Mouse (Mus musculus): ENCODE measurements at regions not wholly inside any gene's neighbourhood (a gene's known extent, or its start where the extent isn't known, plus 50 kb on each side); places are given as distances from the start of the nearest gene placed in this dataset.

DNA sequence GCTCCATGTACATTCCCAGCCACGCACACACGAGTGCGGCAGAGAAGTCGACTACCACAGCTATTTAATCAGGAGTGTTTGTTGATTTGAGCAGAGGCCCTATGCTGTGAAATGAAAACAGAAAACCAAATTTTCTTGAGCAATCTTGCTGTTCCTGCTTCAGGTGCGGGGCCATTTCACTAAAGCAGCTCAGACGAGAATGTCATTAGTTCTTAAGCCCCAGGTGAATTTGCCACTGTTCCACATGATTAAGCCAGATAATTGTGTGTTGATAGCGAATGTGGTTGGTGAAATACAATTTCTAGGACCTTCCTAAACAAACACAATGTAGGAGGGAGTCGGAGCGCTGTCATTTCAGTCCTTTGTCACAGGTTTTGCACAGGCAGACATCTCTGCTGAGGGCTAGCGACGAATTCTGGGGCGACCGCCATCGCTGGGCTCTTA is 149.3 kb downstream of the Tmem182 start:
- Histone ChIP-seq H3K4me2 (ENCODE audit: low read length) (no peak overlapping the region), H3K27ac (replicated peaks; ENCODE audit: low read depth, low read length) (peak overlapping the region; percentile 60), H3K9ac (replicated peaks; ENCODE audit: low read length) (no peak overlapping the region), H3K36me3 (ENCODE audit: control insufficient read depth, insufficient read depth, low read length) (no peaks in the 10 kb centered on the region), H3K4me3 (replicated peaks; ENCODE audit: low read depth, low read length) (no peak overlapping the region), H3K27me3 (ENCODE audit: control insufficient read depth, insufficient read depth, low read length) (no peaks in the 10 kb centered on the region), H3K4me1 (ENCODE audit: control insufficient read depth, insufficient read depth, low read length) (no peaks in the 10 kb centered on the region; the same call in 1 of the 2 replicates), H3K9me3 (ENCODE audit: control insufficient read depth, low read length) (no peaks in the 10 kb centered on the region)
- no peak for ATAC-seq (ENCODE audit: low FRiP score, low TSS enrichment)
- 71% methylated on average over 14 of the region's 14 CpGs for WGBS
- peak; percentile 40 for DNase-seq

DNA sequence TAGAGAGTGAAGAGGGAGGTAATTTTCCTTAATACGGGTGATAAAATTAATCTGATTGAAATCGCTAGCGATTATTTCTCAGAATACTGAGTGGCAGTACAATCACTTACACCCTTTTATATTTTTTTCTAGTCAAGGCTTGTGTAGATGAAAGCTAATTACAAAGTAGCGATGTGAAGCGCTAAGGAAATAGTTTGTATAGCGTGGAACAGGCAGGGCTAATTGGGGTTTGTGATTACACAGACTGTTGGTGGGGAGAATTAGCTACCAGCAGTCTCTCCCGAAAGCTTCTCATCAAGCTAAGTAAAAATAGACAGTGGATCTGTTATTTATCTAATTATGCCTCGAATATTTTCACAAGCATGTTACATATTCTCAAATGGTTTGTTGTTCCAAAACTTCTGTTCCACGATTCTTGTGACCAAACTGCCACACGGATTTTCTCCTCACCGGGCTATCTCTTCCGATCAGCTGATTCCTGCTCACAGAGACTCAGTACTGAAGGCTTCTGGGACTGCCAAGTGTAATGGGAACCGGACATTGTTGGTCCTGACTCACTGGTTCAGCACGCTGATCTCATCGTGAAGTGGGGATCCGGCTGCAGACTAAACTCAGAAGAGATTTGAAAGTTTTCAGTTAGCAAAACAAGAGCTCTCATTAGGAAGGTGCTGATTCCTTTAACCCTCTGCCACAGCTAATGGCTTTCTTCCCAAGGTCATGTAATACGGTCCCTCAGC is 162.5 kb downstream of the Tmem182 start:
- no peak overlapping the region for H3K4me3 ChIP-seq (replicated peaks; ENCODE audit: low read depth, low read length)
- no peak overlapping the region for H3K9ac ChIP-seq (replicated peaks; ENCODE audit: low read length)
- H3K27me3 ChIP-seq (ENCODE audit: control insufficient read depth, insufficient read depth, low read length) = no peaks in the 10 kb centered on the region
- 79% methylated on average over 17 of the region's 17 CpGs for WGBS
- H3K9me3 ChIP-seq (ENCODE audit: control insufficient read depth, low read length) = no peaks in the 10 kb centered on the region
- no peak overlapping the region for H3K4me2 ChIP-seq (ENCODE audit: low read length)
- no peaks in the 10 kb centered on the region for H3K4me1 ChIP-seq (ENCODE audit: control insufficient read depth, insufficient read depth, low read length)
- no peak overlapping the region for H3K27ac ChIP-seq (replicated peaks; ENCODE audit: low read depth, low read length)
- no peaks in the 10 kb centered on the region for H3K36me3 ChIP-seq (ENCODE audit: control insufficient read depth, insufficient read depth, low read length)
- DNase-seq = no peak
- ATAC-seq (ENCODE audit: low FRiP score, low TSS enrichment) = no peak

DNA sequence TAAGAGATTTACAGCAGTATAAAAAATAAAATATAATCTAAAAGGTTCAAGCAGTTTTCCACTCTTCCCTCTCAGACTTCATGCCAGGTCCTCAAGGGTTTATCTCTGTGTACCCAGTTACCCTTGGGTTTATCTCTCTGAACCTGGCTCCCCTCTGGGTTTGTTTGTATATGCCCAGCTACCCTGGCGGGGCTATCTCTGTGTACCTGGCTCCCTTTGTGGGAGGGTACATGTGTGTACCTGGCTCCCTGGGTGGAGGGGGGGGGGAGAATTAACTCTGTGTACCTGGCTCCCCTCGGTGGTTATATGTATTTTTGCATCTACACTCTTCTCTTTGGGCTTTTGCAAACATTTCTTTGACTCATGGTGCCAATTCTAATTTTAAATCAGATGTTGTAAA is 178.4 kb downstream of the Tmem182 start:
- 65% methylated on average over 2 of the region's 2 CpGs for WGBS
- H3K4me1 ChIP-seq (ENCODE audit: control insufficient read depth, insufficient read depth, low read length) = no peaks in the 10 kb centered on the region
- H3K36me3 ChIP-seq (ENCODE audit: control insufficient read depth, insufficient read depth, low read length) = no peaks in the 10 kb centered on the region
- H3K27me3 ChIP-seq (ENCODE audit: control insufficient read depth, insufficient read depth, low read length) = no peaks in the 10 kb centered on the region
- DNase-seq = no peak
- H3K27ac ChIP-seq (replicated peaks; ENCODE audit: low read depth, low read length) = no peak overlapping the region
- H3K4me2 ChIP-seq (ENCODE audit: low read length) = no peak overlapping the region
- no peaks in the 10 kb centered on the region for H3K9me3 ChIP-seq (ENCODE audit: control insufficient read depth, low read length)
- H3K4me3 ChIP-seq (replicated peaks; ENCODE audit: low read depth, low read length) = no peak overlapping the region
- ATAC-seq (ENCODE audit: low FRiP score, low TSS enrichment) = no peak
- no peak overlapping the region for H3K9ac ChIP-seq (replicated peaks; ENCODE audit: low read length)

DNA sequence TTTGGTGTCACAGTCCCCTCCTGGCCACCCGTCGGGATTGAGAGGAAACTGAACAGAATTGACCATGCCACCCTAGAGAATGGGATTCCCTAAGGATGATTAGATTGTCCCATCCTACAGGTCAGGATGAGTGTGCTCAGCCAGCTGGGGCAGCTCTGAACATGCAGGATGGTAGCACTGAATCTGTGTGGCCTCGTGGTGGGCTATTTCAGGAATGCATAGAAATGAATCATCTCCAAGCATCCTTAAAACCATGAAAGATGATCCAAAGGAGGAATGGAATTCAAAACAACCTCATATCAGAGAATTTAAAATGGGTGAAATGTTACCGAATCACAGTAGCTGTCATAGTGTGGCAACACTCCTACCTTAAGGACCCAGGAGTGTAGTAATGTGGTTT is 187.9 kb downstream of the Tmem182 start:
- H3K4me1 ChIP-seq (ENCODE audit: control insufficient read depth, insufficient read depth, low read length) = no peaks in the 10 kb centered on the region
- no peak for DNase-seq
- H3K27ac ChIP-seq (replicated peaks; ENCODE audit: low read depth, low read length) = no peak overlapping the region
- H3K9me3 ChIP-seq (ENCODE audit: control insufficient read depth, low read length) = no peaks in the 10 kb centered on the region
- no peak for ATAC-seq (ENCODE audit: low FRiP score, low TSS enrichment)
- WGBS = 93% methylated on average over 4 of the region's 4 CpGs
- no peak overlapping the region for H3K4me2 ChIP-seq (ENCODE audit: low read length)
- H3K36me3 ChIP-seq (ENCODE audit: control insufficient read depth, insufficient read depth, low read length) = no peaks in the 10 kb centered on the region
- no peak overlapping the region for H3K9ac ChIP-seq (replicated peaks; ENCODE audit: low read length)
- H3K4me3 ChIP-seq (replicated peaks; ENCODE audit: low read depth, low read length) = no peak overlapping the region
- no peaks in the 10 kb centered on the region for H3K27me3 ChIP-seq (ENCODE audit: control insufficient read depth, insufficient read depth, low read length)

DNA sequence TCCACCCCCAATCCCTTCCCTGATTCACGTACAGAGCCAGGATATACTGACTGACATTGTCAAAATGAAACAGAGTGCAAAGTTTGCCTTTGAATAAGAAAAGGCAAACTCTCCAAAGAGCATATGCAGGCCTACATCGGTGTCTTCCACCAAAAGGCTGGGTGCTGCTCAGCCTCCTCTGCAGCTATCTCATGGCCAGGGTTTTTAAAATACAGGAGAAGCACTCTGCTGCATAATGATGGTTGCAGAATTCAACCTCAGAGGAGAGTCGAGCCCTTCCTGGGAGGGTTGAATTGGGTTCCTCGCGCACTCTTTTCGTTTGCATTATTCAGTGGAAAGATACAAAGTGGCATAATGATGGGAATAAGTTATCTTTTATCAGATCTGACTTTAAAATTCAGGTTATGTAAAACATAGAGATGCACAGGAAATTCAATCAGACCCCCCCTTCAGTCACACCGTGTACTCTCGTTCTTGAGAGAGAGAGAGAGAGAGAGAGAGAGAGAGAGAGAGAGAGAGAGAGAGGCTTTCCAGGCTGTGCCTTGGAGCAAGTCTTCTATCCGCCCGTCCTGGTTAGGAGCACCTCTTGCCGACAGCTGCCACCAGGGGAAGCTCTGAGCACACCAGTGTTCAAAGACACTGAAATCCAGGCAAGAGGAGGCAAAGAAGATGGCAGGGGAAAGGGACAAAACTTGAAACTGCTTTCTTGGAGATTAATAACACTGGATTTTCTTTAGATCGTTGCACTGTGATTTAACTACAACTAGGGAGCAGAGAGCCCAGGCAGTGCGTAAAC is 196.0 kb downstream of the Tmem182 start:
- ATAC-seq (ENCODE audit: low FRiP score, low TSS enrichment) (peak; percentile 70; the same call in 1 of the 2 replicates), DNase-seq (peak; percentile 86)
- Histone ChIP-seq H3K4me2 (ENCODE audit: low read length) (no peak overlapping the region), H3K4me1 (ENCODE audit: control insufficient read depth, insufficient read depth, low read length) (no peaks in the 10 kb centered on the region), H3K9me3 (ENCODE audit: control insufficient read depth, low read length) (no peaks in the 10 kb centered on the region), H3K27ac (replicated peaks; ENCODE audit: low read depth, low read length) (no peak overlapping the region), H3K36me3 (ENCODE audit: control insufficient read depth, insufficient read depth, low read length) (no peaks in the 10 kb centered on the region), H3K27me3 (ENCODE audit: control insufficient read depth, insufficient read depth, low read length) (no peaks in the 10 kb centered on the region), H3K4me3 (replicated peaks; ENCODE audit: low read depth, low read length) (no peak overlapping the region), H3K9ac (replicated peaks; ENCODE audit: low read length) (no peak overlapping the region)
- 31% methylated on average over 13 of the region's 13 CpGs for WGBS

DNA sequence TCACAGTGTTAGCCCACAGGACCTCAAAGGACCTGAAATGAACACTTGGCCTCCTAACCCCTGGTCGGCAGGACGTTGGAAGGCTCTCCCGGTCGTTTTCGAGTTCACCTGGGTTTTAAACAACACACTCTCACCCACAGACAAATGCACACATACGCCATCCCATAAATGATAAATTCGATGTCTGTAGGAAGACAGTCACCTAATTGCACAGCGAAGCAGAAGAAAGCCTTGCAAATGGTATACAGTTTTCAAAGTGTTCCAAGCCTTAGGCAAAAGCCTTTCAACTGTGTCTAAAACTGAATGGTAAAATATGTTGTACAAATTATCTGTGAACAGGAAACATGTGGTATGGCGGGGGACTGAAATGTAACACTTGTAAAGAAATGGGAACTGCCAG is 196.6 kb downstream of the Tmem182 start:
- ATAC-seq (ENCODE audit: low FRiP score, low TSS enrichment) = no peak
- WGBS = 60% methylated on average over 9 of the region's 9 CpGs
- Histone ChIP-seq H3K9me3 (ENCODE audit: control insufficient read depth, low read length) (no peaks in the 10 kb centered on the region), H3K4me2 (ENCODE audit: low read length) (no peak overlapping the region), H3K4me3 (replicated peaks; ENCODE audit: low read depth, low read length) (no peak overlapping the region), H3K4me1 (ENCODE audit: control insufficient read depth, insufficient read depth, low read length) (no peaks in the 10 kb centered on the region), H3K27ac (replicated peaks; ENCODE audit: low read depth, low read length) (no peak overlapping the region), H3K9ac (replicated peaks; ENCODE audit: low read length) (no peak overlapping the region), H3K27me3 (ENCODE audit: control insufficient read depth, insufficient read depth, low read length) (no peaks in the 10 kb centered on the region), H3K36me3 (ENCODE audit: control insufficient read depth, insufficient read depth, low read length) (no peaks in the 10 kb centered on the region)
- peak; percentile 19 for DNase-seq

DNA sequence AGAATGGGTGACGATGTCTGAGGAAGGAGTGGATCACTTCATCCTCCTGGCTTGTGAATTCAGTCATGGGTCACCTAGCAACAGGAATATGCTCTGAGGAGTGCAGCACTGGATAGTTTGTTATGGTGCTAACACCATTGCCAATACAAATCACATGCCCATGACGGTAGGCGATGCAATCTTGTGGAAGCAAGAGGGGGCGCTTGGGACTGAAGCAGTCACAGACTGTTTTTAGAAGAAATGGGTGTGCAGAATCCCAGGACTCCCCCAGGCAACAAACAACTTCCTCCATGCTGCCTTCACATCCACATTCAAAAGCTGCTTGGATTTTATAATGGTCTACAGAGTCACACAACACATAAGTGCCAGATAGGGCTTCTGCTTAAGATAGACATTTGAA is 221.5 kb downstream of the Tmem182 start:
- Histone ChIP-seq H3K4me1 (ENCODE audit: control insufficient read depth, insufficient read depth, low read length) (no peaks in the 10 kb centered on the region; the same call in 1 of the 2 replicates), H3K9me3 (ENCODE audit: control insufficient read depth, low read length) (no peaks in the 10 kb centered on the region), H3K9ac (replicated peaks; ENCODE audit: low read length) (no peak overlapping the region), H3K36me3 (ENCODE audit: control insufficient read depth, insufficient read depth, low read length) (no peaks in the 10 kb centered on the region), H3K27ac (replicated peaks; ENCODE audit: low read depth, low read length) (no peak overlapping the region), H3K4me3 (replicated peaks; ENCODE audit: low read depth, low read length) (no peak overlapping the region), H3K27me3 (ENCODE audit: control insufficient read depth, insufficient read depth, low read length) (no peaks in the 10 kb centered on the region), H3K4me2 (ENCODE audit: low read length) (no peak overlapping the region)
- 84% methylated on average over 4 of the region's 4 CpGs for WGBS
- DNase-seq = no peak
- no peak for ATAC-seq (ENCODE audit: low FRiP score, low TSS enrichment)

DNA sequence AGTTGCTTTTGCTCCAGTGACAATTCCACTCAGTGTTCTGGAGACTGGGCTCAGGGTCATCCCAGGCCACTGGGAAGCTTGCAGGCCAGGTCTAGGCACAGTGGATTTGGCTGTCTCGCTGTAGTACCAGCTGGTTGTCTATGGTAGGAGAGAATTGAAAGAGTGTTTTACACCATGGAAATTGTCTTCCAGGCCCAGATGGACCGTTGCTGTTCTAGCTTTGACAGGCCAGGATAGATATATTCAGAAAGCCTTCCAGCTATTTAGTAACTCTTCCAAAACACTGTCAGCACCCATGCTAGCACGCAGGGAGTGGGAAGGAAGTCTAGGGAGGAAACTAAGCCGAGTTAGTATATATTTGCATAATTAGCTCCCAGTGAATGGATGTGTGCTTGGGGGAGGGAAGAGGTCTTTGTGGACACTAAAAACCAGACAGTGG is 222.2 kb downstream of the Tmem182 start:
- Histone ChIP-seq H3K27ac (replicated peaks; ENCODE audit: low read depth, low read length) (0 out of 2 replicates have a peak overlapping the region, but pooled peaks have one; percentile 2), H3K9ac (replicated peaks; ENCODE audit: low read length) (no peak overlapping the region), H3K27me3 (ENCODE audit: control insufficient read depth, insufficient read depth, low read length) (no peaks in the 10 kb centered on the region), H3K9me3 (ENCODE audit: control insufficient read depth, low read length) (no peaks in the 10 kb centered on the region), H3K4me3 (replicated peaks; ENCODE audit: low read depth, low read length) (no peak overlapping the region), H3K4me1 (ENCODE audit: control insufficient read depth, insufficient read depth, low read length) (no peaks in the 10 kb centered on the region; the same call in 1 of the 2 replicates), H3K36me3 (ENCODE audit: control insufficient read depth, insufficient read depth, low read length) (no peaks in the 10 kb centered on the region), H3K4me2 (ENCODE audit: low read length) (no peak overlapping the region)
- 28% methylated on average over 4 of the region's 4 CpGs for WGBS
- ATAC-seq (ENCODE audit: low FRiP score, low TSS enrichment) = peak; percentile 46; the same call in 1 of the 2 replicates
- peak; percentile 40 for DNase-seq

Measured in midbrain, embryonic 14.5 days (tissue).